Mouse (Mus musculus) adrenal gland, adult 18-20 months (tissue): ENCODE measurements around the gene Grm4. TPM values are rescaled to one million over a fixed set of nuclear protein-coding genes. Genes with fewer than 3 reads are reported as not detected.

Experiments
- DNase-seq, 2 experiments: peaks; one replicate each; pipeline ENCODE4 v3.0.0; 2021 to 2022; ENCODE audit warnings: low spot score in 2 of 2
- total RNA-seq, 2 experiments: library from RNA; stranded (reverse); gene quantifications; 1 replicate in 1 of 2; 2 replicates in 1 of 2; pipeline ENCODE4 v1.2.3; 2021

Gene Grm4
- total RNA-seq, 2 experiments from 2014 or later: 0.80 to 1.4 TPM

DNA sequence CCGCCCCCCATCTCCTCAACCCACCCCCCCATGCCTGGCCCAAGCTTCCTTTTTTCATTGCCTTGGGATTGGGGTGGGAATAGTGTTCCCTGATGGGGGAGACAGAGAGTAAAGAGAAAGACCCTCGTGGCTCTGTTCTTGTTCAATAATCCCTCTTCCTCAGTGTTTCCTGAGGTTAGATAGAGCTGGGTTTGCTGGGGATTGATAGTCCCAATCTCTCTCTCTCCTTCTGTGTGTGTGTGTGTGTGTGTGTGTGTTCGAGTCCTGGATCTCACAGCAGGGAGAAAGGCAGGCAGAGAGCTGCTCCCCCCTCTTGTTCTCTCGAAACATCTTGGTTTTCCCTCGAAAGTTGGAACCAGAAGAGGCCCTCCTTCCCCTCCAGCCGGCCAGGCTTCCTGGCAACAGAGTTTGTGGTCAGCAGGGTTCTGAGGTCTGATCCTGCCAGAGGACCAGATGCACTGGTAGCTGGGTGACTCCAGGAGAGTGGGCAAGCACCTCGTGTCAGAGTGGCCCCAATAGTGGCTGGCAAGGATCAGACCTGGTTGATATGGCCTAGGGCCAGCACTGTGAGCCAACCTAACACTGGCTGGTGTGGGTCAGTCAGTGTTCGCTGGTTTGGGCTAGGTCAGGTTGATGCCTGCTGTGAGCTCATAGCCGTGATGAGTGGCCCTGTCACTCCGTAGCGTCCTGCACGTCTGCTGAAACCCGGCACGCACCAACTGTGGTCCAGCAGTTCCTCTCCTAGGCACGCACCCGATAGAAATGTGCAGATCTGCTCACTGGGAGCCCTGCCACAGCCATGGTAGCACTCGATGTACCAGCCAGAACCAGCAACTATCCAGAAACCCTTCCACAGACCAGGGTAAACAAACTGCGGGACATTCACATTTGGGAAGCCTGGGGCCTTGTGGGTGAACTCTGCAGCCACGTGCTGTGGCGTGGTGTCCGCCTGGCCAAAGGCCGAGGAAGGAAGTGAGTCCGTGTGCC, 31.3 kb upstream of the Grm4 start:
- DNase-seq: no peak

DNA sequence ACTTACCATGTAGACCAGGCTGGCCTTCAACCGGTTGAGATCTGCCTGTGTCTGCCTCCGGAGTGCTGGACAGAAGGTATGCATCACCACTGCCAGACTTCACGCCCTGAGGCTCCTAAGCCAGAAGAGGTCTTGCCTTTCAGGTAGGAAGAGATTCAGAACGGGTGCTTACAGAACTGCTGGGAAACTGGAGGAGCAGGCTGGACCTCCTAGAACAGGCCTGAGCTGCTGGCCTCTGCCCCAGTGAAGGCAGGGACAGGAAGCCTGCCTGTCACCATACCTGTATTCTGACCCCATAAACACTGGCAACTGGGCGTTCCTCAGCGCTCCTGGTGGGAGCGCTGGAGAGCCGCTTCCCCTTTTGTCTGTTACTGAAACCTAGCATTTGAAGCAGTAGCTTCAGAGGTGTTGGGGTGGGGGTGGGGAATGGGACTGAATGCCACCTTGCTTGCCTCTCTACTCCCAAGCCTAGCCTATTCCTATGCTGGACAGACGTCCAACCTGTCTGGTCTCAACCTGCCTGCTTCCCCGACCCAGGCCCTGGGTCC, 30.3 kb upstream of the Grm4 start:
- DNase-seq: no peak

DNA sequence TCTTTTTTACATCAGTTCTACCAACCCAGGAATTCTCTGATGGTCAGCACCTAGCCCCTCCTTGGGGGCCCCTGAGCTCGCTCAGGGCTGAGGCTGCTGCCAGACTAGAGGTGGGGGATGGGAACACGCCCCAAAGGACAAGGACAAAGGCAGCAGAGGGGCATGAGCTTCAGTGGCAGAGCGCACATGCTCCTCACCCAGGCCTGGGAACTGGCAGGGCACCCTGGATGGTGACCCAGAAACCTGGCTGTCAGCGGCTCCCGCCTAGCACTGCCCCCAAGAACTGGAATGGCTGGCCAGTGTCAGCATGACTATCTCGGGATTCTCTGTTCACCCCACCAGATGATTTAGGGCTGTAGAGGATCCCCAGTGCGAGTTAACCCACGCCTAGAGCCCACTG, 28.0 kb upstream of the Grm4 start:
- DNase-seq: no peak

DNA sequence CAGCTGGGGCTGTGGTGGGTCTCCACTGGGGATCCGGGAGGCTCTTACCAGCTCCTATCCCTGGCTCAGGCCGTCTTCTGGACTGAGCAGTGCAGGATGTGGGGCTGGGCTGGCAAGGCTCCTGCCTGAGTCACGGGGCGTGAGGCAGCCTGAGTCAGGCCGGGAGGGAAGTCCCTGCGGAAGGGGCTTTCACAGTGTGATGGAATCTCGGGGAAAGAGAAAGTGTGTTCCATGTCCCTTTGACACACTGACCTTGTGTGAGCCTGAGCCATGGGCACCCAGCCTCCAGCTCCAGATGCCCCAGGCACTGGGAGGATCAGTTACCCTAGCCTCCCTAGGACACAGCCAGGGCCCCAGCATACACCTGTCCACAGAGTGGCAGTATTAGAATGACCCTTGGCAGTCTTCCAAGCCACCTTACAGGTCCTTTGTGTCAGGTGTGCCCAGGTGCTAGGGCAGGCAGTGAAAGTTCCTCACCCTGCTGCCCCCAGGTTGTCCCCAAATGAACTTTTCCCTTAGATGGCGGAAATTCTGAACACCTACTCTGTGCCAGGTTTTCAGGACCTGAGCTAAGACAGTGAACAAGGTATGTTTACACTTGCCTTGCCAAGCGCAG, 26.2 kb upstream of the Grm4 start:
- DNase-seq: peak; percentile 54 to 64

DNA sequence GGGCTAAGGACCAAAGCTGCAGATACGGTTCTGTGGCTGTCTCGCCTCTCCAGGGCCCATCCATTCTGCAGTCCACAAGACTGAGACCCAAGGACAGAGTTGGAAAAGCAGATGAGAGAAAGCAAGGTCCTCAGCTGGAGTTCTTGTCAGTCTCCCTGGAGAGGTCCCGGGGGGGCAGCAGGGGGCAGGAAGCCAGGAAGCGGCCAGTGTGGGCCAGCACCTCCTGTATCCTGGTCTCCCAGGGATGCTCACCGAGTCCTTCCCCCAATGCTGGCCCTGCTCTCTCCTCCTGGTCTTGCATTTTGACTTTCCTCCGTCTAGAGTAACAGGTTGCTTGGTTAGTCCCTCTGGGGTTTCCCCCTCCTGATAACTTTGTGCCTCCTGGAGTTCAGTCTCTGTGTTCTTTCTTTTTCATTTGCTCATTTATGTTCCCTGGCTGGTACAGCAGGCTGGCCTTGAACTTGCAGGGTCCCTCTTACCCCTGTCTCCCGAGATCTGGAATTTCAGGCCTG, 25.4 kb upstream of the Grm4 start:
- DNase-seq: no peak

DNA sequence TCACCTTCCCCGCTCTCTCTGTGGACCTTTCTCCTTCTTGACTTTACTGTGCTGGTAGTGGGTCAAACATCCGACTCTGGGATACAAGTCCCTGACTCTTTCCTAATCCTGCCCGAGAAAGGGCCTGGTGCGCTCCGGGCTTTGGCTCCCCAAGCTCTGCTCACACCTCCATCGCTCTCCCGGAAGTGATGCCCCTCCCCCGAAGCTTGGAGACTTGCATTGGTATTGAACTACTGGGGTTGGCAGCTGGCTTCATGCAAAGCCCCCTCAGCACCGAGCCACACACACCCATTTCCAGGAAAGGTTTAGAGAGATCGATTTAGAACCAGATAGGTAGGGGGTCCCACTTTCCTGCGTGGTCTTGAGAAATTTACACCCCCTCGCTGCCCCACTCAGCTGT, 24.8 kb upstream of the Grm4 start:
- DNase-seq: no peak

DNA sequence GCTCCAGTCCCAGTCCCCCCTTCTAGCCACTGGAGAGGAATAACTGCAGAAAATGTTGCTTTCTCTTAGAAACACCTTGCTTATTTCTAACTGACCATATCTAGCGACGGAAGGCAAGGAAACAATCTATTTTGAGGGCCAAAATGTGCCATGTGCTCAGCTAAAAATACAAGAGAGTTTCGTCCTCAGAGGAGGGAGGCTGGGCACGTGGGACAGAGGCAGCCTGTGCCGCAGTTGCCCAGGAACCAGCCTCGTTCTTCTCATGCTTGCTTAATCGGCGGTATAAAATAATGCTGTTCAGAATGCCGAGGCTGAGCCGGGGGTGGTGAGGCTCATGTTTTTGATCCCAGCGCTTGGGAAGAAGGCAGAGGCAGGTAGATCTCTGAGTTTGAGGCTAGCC, 23.3 kb upstream of the Grm4 start:
- DNase-seq: no peak

DNA sequence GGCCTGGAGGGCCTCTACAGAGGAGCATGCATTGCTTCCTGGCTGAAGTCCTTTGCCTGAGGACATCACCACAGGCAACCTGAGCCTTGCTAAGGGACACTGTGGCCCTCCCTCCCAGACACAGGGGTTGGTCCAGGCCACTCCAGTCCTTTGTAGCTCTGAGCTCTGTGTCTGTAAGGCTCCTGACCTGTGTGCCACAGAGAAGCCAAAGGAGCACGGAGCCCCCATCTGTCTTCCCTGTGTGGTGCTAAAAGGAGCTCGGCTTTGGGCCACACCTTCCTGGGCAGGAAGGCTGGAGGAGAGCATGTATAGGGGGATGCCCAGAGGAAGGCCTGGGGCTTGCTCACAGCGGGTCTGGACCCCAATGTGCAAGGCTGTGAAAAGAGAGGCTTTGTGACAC, 20.8 kb upstream of the Grm4 start:
- DNase-seq: no peak

DNA sequence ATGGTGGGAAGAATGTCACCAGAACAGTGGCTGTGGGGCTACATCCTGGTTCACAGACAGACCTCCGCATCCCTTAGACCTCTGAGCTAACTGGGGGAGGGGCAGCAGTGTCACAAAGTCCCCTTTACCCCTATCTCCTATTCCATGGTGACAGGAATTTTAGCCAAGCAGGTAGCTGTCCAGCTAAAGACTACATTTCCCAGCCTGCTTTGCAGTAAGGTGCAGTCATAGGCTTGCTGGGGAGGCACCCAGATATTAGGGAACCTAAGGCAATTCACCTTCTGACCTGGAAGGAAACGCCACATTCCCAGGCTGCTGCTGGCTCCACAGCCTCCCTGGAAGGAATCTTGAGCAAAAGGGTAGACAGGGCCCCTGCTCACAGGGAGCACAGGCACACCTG, 20.1 kb upstream of the Grm4 start:
- no peak for DNase-seq

DNA sequence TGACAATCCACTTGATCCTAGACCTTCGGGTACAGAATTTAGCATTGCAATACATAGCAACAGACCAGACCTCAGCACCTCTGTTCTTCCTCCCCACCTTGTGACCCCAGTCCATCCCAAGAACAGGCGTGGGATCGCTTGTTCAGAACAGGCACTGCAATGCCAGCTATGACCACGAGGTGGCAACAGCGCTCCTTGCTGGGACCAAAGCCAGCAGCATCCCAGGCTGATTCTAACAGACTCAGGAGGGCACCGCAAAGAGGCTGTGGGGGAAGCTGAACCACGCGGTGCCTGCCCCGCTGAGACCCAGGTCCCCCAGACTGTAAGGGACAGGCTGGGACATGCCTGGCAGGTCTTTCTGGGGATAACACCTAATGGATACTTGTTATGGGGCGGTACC, 13.5 kb upstream of the Grm4 start:
- DNase-seq: peak; percentile 94 to 95

DNA sequence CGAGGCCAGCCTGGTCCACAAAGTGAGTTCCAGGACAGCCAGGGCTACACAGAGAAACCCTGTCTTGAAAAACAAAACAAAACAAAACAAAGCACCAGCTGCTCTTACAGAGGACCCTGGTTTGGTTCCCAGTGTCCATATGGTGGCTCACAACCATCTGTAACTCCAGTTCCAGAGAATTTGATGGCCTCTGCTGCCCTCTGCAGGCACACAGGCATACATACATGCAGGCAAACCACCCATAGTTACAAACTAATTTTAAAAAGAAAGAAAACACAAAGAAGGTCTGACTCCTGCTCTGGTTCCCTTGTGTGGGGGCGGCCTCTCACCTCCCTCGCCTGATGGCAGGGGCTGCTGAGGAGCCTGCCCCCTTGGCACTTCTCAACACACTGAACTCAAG, 12.2 kb upstream of the Grm4 start:
- no peak for DNase-seq

DNA sequence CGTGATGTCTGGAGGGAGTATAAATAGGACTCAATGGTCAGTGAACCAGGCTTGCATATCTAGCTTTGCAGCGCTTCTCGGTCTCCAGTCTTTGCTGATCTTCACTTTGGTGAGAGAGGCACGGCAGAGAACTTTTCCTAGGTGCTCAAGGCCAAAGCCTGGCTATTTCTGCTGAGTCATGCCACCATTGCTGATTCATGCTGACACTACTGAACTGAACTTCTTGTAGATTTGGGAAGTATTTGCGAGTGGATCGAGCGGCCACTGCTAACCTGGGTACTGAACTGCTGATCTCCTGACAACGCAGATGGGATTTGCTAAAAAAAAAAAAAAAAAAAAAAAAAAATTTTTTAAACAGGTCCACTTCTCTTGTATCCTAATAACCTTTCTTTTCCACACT, 10.9 kb upstream of the Grm4 start:
- DNase-seq: no peak

DNA sequence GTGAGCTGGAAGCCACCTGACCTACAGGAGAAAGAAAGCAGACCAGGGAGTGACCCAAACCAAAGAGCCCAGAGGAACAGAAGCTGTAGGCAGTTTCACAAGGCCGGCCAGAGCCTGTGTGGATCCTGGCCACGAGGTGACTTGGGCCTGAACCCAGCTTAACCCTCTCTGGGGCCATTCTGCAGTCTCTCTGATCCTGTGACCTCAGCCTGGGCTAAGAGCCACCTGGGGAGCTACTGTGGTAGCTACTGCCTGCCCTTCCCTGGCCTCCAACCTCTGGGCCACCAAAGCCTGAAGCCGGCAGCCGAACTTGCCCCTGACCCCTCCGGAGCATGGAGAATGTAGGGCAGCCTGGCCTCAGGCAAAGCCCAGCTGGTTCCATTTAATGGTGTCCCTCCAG, 7.6 kb upstream of the Grm4 start:
- DNase-seq: no peak

DNA sequence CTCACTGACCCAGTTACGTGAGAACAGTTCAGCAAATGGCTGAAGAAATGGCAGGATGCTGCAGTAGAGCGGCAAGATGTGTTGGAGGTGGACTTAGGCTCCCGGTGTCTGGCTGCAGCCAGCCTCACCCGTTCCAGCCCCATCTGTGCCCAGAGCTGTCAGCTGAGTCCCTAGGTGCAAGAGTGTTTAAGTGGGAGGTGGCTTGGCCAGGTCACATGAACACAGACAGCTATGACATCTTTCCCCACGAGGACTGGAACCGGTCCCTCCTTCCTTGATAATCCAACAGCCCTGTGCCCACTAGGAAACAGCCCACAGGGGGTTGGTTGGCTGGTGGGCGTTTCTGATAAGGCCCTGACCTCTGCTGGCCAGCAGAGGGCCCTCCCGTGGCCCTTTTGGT, 6.8 kb upstream of the Grm4 start:
- no peak for DNase-seq

DNA sequence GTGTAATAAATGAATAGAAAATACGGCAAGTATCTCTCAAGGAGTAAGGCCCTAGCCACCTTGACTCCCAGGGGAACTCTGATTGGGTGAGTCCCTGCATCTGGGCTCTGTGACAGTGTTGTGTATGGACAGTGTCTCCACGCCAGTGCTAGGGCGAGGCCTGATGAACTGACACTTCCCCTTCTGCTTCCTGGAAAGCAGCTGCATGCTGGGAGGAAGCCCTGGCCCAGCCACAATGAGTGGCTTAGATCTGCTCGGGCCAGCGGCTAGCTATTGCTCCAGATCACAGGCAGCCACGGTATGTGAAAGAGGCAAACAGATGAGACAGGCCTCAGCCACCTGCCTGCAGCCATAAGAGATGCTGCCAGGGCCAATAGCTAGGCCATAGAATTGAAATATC, 6.0 kb upstream of the Grm4 start:
- DNase-seq: no peak

DNA sequence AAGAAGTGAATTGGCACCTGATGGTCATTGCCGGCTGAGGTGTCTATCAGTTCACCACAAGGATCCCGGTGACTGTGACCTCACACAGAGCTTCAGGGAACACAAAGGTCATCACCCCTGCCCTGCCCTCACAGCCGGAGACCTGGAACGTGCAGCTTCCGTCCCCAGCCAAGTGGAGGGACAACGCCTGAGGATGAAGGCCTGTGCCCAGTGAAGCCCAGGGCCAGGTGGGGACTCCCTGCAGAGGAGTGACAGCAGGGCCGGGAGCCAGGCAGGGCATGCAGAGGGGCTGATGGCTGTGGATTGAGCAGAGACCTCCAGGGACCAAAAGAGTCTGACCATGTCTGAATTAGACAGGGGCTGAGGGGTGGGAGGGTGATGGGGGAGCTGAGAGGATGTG, 1.9 kb upstream of the Grm4 start:
- no peak for DNase-seq

DNA sequence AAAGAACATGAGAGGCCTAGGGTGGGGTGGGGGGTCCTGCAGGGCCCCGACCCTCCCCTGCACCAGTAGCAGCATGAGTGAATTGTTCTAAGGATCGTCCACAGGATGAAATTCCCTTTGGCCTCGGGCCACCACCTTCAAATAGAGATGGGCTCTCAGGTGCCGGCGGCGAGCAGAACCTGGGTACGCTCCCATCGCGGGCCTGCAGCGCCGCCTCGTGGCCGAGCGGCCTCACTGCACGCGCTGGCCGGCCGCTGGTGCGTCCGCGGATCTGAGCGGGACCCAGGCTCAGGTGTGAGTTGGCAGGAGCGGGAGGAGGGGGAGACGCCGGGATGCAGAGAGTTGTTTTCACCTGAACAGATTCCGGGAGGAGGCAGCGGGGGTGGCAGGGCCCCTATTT, 646 bp downstream of the Grm4 start:
- DNase-seq: peak; percentile 66 to 74

DNA sequence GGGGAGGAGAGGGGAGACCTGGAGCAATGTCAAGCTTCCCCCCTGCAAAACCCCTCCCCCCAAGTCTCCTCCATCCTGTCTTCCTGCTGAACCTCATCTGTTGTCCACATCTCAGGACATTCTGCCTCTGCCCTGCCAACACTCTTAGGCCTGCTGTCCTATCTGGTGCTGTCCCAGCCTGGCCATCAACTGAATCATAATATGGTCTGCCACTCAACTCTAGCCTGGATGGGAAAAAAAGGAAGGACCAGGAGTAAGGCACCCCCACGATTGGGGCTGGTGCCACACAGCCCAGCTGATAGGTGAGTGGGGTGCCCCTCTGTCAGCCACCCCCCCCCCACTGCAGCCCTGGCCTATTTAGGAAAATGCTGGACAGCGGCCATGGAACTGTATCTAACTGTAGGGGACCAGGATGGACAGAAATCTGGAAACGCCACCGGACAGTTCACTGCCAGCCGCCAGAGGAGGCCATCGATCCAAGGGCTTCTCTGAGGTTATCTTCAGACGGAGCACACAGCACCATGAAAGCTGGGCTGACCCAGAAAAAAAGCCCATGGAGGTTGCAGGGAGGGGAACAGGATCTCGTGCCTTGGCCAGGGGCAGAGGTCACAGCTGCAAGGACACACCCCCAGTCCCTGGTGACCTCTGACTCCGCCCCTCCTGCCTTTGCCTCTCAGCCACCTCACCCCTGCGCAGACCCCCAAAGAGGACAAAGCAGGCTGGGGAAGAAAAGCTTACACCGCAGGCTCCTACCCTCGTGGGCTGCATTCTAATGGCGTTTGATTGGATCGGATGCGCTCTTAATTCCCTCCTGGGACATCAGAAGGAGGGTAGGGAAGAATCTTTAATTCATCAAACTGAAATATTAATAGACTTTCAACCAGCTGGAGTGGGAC, 2.3 kb downstream of the Grm4 start:
- no peak for DNase-seq

DNA sequence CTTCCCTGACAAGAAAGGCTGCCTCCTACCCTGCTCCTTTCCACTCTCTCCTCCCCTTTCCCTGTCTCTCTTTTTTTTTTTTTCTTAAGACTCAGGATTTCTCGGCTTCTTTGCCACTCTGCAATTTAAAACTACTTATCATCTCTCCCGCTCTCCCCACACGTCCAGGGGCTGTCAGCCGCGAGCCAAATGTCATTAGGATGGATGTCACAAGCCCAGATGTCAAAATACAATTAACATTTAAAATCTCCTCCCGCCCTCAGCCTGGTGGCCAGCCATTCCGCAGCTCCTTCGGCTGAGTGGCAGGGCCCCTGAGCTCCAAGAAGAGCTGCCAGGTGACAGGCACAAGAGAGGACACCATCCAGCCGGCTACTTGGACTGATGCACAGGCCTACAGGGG, 2.9 kb downstream of the Grm4 start:
- DNase-seq: no peak

DNA sequence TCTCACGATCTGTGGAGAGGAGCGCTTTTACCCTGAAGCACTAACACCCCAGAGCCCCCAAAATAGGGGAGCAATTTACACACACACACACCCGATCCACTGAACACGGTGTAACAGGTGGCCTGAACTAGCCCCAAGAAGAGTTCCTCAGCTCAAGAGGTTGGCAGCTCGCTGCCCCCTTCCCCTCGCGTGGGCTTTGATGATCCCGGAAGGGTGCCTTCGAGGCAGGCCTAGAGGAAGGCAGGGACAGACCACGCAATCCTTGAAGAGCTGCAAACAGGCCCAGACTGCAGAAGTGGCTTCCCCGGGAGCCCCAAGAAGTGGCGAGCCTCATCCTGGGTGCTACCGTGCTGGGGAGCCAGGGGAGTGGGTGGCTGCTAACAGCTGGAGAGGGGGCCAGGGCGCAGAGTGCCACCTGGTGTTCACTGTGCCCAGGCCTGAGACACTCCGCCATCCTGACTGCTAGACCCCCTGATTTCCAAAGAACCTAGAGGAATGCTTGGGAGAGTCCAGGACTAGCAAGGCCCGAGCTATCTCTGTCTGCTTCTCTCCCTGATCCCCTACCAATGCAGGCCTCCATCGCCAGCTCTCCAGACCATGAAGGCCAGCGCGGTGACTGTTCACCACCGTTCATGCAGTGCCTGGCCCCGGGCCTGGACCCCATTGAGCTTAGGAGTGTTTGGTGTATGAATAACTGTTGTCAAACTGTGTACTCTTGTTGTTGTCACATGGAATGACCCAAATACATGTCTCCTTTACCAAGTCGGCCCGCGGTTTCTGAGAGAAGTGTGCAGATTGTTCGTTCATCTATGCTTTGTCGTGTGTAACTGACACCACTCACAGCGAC, 7.1 kb downstream of the Grm4 start:
- no peak for DNase-seq
